Mouse (Mus musculus) urinary bladder, adult 2 months (tissue): ENCODE measurements around the gene Fbxo42. TPM values are rescaled to one million over a fixed set of nuclear protein-coding genes. Genes with fewer than 3 reads are reported as not detected.
A peak's percentile ranks its signal among the peaks of the same experiment; 100 is the strongest.

Experiments used
- DNase-seq: peaks from one replicate; pipeline ENCODE4 v3.0.0; 2022; ENCODE audit warnings: low spot score
- polyA plus RNA-seq: library from polyadenylated mRNA; depleted of rRNA; stranded (reverse); fragments of >200 nt; gene quantifications from 2 replicates; pipeline ENCODE4 v1.2.3, GENCODE M21; 2012

Gene Fbxo42
- polyA plus RNA-seq, 1 experiment, result 12.2 TPM

DNA sequence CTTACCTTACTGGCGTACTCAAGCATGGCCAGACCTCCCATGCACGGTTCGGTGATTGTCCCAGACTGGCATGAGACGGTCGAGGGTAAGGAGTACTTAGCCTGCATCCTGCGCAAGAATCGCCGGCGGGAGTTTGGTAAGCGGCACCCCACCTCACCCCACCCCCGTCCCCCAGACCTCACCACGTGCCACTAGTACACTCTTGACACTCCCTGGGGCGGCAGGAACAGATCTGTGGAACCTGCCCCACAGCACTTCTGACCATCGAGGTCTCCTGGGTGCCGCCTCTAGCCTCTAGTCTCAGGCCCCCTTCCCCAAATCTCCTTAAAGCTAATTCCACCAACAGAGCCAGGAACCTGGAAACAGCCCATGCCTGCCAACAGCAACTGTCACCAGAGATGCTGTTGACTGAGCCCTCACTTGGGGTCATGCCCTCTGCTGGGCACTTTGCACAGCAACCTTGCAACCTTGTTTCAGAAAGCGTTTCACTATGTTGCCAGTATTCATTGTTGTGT lies 66.7 kb downstream of the Fbxo42 start:
- DNase-seq, result no peak

DNA sequence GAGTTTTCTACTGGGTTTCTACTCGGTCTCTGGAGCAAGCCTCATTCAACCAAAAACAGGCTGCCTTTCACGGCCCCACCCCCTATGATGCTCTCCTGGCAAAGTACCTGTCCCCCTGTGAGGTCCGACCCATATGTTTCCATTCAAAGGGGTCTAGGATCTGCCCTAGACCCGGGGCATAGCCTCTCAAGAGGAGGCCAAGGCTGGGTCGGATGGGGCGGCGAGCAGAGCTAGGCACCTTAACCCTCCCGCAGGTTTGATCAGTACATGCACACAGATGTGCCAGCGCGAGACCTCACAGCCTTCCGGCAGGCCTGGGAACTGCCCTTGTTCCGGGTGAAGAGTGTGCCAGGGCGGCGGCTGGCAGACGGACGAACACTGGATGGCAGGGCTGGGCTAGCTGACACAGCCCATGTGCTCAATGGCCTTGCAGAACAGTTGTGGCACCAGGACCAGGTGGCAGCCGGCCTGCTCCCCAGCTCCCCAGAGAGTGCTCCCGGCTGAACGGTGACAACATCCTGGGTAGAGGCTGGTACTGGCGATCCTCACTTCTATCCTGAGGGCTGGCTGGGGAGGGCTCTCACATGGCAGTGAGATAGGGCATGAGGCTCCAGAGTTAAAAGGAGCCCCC lies 72.0 kb downstream of the Fbxo42 start:
- no peak for DNase-seq

DNA sequence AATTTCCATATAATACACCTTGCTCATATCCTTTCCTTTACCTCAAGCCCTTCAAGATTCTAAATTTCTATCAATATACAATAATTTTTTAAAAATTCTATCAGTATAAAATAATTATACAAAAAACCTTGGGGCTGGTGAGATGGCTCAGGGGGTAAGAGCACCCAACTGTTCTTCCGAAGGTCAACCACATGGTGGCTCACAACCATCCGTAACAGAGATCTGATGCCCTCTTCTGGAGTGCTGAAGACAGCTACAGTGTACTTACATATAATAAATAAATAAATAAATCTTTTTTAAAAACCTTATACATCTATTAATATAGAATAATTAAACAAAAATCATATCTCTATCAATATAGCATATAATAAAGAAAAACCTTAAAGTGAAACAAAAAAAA lies 74.1 kb downstream of the Fbxo42 start:
- DNase-seq, result no peak

DNA sequence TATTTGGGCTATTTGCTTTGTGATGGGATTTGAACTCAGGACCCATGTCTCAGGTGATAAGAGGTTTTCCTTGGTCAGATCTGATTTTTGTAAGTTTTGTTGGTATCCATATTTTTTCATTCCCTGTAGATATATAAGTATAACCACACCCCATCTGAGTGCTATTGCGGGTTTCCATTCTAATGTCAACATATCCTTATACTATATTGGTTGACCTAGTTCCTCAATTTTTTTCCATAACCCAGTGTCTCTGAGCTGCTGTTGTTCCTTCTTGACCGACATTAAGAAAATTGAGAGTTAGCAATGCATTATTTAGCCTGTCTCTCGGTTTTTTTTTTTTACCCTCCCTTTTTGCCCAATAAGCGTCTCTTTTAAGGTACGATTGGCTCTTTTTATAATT lies 75.0 kb downstream of the Fbxo42 start:
- DNase-seq, result no peak

DNA sequence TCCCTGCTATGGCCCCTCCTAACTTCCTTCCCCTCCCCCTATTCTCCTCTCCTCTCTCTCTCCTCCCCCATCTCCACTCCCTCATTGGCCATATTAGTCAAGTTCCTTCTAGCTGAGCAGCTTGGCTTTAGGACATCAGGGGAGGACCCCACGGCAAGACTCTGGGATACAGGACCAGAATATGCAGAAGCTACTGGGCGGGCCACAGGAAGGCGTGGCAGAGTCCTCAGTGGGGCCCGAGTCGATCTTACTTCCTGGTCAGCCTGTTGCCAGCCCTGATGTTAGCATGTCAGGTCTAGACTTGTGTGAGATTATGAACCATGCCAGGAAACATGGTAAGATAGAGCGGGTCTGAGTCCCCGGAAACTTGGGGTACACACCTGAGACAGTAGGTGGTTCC lies 81.0 kb downstream of the Fbxo42 start:
- DNase-seq, result no peak

DNA sequence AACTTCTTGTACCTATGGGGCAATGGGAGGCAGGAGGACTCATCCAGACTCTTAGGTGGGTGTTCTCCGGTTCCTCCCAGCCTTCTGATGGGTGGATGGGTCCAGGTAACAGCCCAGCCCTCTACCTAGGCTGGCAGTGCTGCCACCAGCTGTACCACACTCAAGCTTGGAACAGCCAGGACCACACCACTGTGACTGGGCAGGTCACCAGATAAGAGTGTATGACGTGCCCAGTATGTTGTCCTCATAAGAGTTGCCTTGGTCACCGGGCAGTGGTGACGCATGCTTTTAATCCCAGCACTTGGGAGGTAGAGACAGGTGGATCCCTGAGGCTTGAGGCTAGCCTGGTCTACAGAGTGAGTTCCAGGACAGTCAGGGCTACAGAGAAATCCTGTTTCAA lies 85.5 kb downstream of the Fbxo42 start:
- DNase-seq, result no peak

DNA sequence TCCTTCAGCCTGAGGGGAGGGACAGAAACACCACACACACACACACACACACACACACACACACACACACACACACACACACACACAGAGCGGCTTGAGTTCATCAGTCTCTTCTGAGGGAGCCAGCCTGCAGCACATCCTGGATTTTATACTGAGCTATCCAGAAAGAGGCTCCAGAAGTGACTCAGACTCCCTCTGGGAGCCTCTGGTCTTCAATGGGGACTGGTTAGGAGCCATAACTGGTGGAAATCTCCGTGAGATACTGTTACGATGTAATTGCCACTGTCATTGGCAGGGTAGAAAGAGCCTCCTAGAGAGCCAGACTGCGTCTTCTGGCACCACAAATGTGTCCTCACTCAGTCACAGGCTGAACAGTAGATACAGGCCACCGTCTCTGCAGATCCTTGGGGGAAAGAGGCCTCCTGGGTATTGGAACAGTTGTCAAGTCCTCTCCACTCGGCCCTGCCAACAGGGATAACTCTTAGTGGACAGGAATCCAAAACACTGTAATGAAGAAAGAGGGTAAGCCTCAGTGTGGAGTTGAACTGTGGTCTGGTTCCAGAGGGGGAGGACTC lies 87.9 kb downstream of the Fbxo42 start:
- DNase-seq, result no peak

DNA sequence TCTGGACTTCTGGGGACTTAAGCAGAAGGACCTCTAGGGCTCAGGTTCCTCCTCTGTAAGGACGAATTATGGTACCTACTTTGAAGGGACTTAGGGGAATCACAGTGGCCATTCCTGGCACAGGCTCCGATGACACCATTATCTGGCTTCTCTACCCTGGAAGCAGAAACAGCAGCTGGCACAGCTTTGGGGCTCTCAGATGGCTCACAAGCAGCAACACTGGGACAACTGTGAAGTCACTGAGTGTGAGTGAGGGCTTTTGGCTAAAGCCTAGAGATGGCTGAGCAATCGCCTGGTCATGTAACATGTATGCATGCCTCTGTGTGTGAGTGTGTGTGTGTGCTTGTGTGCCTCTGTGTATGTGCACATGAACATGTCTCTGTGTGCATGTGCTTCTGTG lies 89.1 kb downstream of the Fbxo42 start:
- DNase-seq, result no peak

DNA sequence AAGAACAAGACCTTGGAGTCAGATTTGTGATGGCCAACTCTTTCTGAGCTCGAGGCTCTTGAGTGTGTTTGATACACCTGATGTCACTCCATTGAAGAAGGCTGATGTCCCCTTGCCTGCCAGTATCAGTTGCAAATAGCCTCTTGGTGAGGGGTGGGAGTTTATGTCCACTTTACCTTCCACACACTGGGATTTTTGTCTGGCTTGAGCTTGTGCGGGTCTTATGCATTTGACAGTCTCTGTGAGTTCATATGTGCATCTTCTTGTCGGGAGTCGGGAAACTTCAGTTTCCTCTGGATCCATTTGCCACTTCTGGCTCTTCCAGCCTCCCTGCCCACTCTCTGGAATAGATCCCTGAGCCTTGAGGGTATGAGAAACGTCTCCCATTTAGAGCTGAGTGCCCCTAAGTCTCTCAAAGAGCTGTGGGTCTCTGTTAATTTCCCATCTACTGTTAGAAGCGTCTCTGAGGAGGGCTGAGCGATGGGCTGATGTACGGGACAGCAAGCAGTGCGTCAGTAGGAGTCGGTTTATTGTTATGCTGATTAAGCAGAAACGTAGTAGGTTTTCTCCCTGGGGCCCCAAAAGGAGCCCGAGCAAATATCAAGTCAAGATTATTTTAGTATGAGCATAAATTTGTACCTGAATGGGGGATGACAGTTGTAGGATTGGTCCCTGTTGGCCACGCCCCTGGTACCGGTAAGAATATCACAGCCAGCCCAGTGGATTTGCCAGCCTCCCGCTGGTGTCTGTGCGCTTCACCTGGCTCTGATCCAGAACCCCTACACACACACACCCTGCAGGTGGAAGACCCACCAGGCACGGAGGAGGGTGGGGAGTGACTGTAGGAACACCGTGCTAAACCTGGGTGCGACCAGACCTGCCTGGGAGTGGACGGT lies 91.0 kb downstream of the Fbxo42 start:
- no peak for DNase-seq

DNA sequence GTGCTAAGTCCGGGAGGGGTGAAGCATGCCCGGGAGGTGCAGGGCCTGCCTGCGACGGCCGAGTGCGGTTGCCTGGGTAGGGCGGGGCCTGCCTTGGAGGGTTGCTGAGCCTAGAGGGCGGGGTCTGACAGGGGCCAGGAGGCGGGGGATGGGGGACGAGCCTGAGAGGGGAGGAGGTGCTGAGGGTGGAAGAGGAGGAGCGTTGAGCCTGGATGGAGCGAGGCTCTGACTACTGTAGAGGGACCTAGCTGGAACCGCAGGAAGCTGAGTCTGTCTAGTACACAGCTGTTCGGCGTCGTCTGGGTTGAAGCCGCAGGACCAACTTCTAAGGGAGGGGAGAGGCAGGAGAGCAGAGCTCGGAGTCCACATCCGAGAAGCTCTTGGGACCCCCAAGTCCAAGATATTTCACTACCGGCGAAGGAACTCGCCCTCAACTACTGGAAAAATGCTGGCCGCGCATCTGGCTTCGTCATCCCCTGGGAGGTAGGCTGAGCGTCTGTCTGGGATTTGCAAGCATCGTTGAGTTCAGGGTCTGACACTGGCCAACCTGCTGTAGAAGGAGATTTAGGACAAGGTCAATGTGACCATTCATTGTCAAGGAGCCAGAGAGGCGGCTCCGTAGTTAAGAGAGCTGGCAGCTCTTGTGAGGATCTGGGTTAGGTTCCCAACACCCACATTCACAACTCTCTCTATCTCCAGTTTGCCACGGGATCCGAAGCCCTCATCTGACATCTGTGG lies 91.8 kb downstream of the Fbxo42 start, which contains the start of gene Arhgef19:
Gene Arhgef19 (plus strand): TSS at position 112 of the 738 bp plus-strand sequence.
- peak; percentile 81 for DNase-seq

DNA sequence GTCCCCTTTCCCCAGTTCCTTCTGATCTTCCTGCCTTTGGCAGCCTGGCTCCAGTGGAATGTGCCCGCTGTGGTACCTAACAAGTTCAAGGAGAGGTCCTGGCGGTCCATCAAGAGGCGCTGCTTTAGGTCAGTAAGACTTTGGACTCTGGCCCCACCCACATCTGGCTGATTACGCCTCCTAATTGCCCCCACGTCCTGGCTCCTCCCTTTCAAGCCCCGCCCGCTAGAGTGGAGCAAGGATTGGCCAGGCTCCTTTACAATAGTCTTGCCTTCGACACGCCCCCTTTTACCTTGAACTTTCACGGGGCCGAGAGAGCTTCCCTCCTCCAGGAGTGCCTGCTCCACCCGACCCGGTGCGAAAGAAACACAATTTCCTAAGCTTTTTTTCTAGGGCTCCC lies 92.9 kb downstream of the Fbxo42 start:
- no peak for DNase-seq

DNA sequence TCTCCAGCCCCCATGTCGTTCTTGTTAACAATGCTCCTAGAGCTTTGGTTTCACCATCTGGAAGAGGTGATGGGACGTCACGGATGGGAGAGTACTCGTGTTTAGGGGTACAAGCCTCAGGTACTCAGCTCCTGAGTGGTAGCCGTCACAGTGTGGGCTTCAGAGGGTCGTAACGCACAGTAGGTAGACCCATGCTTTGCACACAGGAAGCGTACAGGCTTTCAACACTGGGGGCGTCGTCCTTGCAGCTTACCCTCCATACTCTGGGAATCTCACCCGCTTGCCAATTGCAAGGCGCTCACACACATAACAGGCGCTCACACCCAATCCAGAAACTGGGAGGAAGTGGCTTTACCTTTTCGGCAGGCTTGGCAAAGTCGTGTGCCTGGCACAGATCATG lies 94.1 kb downstream of the Fbxo42 start:
- DNase-seq, result no peak

DNA sequence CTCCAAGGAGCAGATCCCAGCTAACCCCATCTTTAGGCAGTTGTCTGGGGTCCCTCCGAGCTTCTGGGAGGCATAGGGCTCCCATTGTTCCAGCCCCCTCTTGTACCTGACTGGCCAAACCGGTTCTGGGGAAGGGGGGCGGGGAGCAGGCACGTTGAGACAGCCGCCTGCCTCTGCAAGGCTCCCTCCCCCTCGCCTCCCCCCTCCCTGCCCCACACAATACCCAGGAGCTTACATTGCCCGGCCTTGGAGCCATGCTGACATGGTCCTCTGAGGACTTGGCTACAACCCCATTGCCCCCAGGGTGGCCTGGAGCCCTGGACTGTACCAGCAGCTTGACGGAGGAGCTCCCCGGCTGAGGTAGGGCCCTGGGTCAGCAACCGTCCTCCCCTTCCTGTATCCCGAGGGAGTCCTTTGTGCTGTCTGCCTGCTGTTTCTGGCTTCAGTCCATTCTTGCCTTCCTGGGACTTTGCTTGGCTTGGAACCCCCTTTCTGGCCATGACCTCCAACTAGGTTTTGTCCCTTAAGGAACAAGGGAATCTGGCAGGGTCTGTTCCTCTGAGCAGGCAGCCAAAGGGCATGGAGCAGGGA lies 95.0 kb downstream of the Fbxo42 start:
- no peak for DNase-seq

DNA sequence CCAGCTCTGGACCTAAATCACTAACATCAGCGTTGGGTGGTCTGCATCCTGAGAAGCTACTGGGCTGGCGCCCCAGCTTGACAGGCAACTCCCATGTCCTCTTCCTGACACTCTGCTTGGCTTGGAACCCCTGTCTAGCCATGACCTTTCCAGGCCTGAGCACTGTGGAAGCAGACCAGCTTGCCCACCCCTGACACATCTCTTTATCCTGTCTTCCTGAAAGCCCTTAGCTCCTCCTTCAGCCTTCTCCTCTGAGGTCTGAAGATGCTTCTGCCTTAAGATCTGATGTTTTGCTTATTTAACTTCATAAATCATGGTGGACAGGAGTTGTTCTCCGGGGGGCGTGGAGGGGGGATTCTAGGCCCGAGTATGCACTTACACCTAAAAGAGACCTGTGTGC lies 95.9 kb downstream of the Fbxo42 start:
- DNase-seq, result no peak

DNA sequence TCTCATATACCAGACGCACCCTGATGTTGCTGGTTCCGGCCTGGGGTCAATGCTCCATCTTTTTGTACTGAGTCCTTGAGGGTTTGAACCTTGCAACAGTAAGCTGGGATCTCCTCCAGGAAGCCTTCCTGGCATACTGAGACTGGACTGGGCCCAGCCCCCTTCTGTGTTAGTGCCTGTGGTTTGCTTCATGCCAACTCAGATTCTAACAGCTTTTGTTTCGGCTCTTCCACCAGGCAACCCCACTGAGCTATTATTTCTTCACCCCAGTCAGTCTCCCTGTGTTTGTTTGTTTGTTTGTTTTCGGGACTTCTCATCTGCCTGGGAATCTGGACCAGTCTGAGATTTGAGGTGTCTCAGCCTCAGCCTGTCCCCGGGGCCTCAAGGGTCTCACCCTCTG lies 96.7 kb downstream of the Fbxo42 start:
- DNase-seq, result no peak

DNA sequence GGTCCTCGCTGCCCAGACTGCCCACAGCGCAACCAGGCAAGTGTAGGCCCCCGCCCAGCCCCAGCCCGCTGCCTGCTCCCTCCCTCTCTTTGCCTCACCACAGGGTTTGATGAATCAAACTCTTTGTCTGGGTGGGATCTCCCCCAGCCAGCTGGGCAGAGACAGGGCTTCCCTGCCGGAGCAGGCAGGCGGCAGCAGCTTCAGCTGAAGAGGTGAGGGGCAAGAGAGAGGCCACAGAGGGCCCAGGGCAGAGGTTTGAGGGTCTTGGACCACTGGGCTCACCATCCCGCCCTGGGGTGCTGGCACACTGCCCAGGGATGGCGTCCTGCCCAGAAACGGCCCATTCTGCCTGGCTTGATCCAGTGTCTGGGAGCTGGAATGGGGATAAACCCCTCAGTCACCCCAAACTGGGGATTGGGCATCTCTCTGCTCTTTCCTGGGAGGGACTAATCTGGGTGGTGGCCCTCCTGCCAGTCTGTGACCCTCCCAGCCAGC lies 97.3 kb downstream of the Fbxo42 start:
- no peak for DNase-seq

DNA sequence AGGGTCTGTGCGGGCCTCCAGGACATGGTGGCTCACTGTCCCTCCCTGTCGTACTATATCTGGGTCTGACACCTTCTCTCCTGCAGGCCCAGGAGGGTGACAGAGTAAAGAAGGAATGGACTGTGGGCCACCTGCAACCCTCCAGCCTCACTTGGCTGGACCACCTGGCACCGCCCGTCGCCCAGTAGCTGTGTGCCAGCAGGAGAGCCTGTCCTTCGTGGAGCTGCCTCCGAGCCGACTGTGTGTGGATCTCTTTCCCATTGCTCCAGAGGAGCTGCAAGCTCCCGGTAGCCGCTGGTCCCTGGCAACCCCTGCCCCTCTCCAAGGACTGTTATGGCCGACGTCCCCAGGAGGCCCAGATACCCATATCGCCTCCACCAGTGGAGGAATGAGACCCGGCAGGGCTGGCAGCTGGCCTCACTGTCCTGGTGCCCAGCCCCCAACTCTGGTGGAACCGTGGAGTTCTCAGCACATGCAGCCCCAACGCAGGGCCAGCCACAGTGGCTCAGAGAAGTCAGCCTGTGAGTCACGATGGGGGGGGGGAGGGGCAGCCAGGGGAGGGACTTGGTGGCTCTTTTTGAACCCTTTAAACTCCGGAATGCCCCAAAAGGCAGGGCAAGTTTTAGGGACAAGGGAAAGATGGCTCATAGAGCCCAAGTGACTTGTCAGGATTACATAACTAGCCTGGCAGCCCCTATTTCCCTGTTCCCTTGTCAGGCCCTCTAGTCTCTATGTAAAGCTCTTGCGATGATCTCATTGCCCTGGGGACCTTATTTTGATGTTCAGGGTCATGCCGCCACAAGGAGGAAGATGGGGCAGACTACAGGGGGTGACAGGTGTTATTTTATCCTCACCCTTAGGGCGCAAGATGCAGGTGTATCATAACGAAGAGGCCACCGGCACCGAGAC lies 98.6 kb downstream of the Fbxo42 start:
- no peak for DNase-seq

DNA sequence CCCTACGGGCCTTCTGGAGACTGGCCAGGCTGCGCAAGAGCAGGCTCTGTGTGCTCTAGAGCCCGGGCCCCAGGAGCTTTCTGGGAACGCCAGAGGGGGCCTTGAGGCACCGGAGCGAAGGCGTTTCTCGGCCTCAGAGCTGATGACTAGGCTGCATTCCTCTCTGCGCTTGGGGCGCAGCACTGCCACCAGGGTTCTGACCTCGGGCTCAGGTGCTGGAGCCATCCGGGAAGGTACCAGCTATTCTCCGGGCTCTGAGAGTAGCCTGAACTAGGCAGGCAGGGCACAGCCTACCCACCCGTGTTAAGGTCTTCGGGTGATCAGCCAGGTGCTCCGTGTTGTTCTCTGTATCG lies 99.3 kb downstream of the Fbxo42 start:
- DNase-seq, result no peak

DNA sequence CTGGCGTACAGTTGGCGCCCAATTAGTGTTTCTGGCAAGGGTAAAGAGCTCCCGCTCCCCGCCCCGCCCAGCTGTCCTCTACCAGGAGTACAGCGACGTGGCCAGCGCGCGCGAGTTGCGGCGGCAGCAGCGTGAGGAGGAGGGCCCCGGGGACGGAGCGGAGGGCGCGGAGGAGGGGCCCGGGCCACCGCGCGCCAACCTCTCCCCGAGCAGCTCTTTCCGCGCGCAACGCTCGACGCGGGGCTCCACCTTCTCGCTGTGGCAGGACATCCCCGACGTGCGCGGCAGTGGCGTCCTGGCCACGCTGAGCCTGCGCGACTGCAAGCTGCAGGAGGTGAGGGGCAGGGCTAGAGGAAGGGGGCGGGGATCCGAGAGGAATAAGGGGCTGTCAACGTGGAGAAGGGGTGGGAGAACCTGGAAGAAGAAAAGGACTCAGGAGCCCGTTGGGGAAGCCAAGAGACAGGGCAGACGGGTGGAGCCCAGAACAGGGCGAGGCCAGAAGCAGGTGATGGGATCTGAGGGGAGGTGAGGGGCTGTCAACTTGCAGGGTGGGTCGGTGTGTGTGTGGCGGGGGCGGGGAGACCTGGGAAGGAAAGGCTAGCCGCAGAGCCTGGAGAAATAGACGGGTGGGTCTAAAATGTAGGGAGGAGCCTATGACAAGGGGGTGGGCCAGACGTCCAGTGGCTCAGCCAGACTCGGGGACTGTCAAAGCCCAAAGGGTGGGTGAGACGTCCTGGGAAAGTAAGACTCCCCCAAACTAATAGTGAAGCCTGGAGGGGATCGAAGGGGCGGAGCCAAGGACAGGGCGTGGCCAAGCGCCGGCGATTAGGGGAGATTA lies 100.3 kb downstream of the Fbxo42 start:
- DNase-seq, result no peak

DNA sequence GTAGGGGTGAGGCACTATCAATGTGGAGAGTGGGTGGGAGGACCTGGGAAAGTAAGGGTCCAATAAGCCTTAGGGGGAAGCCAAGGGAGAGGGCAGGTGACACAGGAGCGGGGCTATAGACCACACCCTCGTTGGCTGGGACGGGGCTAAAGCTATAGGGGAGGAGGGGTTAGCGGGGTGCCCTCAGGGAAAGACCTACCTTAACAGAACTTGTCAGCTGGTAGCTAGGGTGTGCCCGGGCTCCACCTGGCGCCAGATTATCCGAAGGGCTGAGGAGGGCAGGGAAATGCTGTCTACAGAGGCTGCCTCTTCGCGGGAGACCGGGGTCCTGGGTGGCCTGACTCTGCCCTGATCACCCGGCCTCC lies 100.9 kb downstream of the Fbxo42 start:
- DNase-seq, result no peak
